Mouse (Mus musculus) kidney, adult 2 months (tissue): ENCODE measurements around the gene Ppp1r3d. TPM values are rescaled to one million over a fixed set of nuclear protein-coding genes. Genes with fewer than 3 reads are reported as not detected.

Experiments
- DNase-seq: peaks from one replicate; pipeline ENCODE4 v3.0.0; 2021
- H3K27ac ChIP-seq: fragments of 200-500 bp; 2 replicates; pipeline ENCODE4 v1.5.1; 2012; ENCODE audit warnings: low read depth, low read length, control low read depth, inconsistent platforms; ENCODE audit not compliant: insufficient read depth
- H3K27me3 ChIP-seq: fragments of 200-500 bp; replicated peaks from 2 replicates; pipeline ENCODE4 v1.6.1; 2012; ENCODE audit warnings: mild to moderate bottlenecking, moderate library complexity, low read length, inconsistent platforms; ENCODE audit not compliant: control insufficient read depth, insufficient read depth
- H3K36me3 ChIP-seq: fragments of 200-500 bp; 2 replicates; pipeline ENCODE4 v1.6.1; 2012; ENCODE audit warnings: mild to moderate bottlenecking, moderate library complexity, low read length, inconsistent platforms; ENCODE audit not compliant: control insufficient read depth, insufficient read depth
- H3K4me1 ChIP-seq: fragments of 200-500 bp; 2 replicates; pipeline ENCODE4 v1.6.1; 2011; ENCODE audit warnings: low read length; ENCODE audit not compliant: control insufficient read depth, insufficient read depth
- H3K4me3 ChIP-seq: fragments of 200-500 bp; 2 replicates; pipeline ENCODE4 v1.5.1; 2011; ENCODE audit warnings: mild to moderate bottlenecking, low read depth, low read length, control low read depth; ENCODE audit not compliant: insufficient read depth
- CTCF ChIP-seq: fragments of 200-500 bp; conservative IDR thresholded peaks from 2 replicates; pipeline ENCODE4 v1.5.1; 2011; ENCODE audit warnings: low read depth, mild to moderate bottlenecking, control low read depth, low read length, moderate library complexity, mixed read lengths; ENCODE audit not compliant: insufficient read depth, insufficient read length
- POLR2A ChIP-seq: fragments of 200-500 bp; IDR thresholded peaks from one replicate; pipeline ENCODE4 v1.6.1; 2011; ENCODE audit warnings: low read depth, low read length, control low read depth
- WGBS: fragments of 180-500 bp; shearing (Covaris S2); methylation state at CpG from one replicate; pipeline ENCODE4 v1.1.7; 2018; 5-methylcytosine and 5-hydroxymethylcytosine counted together
- polyA plus RNA-seq: library from polyadenylated mRNA; depleted of rRNA; stranded (reverse); fragments of >200 nt; gene quantifications from 2 replicates; pipeline ENCODE4 v1.2.3, GENCODE M21; 2012

Gene Ppp1r3d
- polyA plus RNA-seq, 1 experiment, result 1.5 TPM

- Histone ChIP-seq H3K27me3 (no peaks in the 10 kb centered on the region), H3K4me1 (no peaks in the 10 kb centered on the region), H3K4me3 (no peak overlapping the region), H3K36me3 (no peaks in the 10 kb centered on the region), H3K27ac (no peak overlapping the region)
- 54% methylated on average over 4 of the region's 4 CpGs for WGBS
- TF ChIP-seq CTCF, result no peak
- no peak for TF ChIP-seq POLR2A
- DNase-seq, result no peak
These were observed 35.1 kb upstream of the Ppp1r3d start for GRCm38 (mm10) chr2:178449386-178449785.

- H3K36me3 ChIP-seq, result no peaks in the 10 kb centered on the region
- DNase-seq, result no peak
- no peak overlapping the region for H3K27ac ChIP-seq
- TF ChIP-seq CTCF (no peak), POLR2A (no peak)
- H3K4me3 ChIP-seq, result no peak overlapping the region
- WGBS, result 74% methylated on average over 9 of the region's 9 CpGs
- no peaks in the 10 kb centered on the region for H3K27me3 ChIP-seq
- H3K4me1 ChIP-seq, result no peaks in the 10 kb centered on the region
These were observed 23.0 kb upstream of the Ppp1r3d start for GRCm38 (mm10) chr2:178437311-178437710.

- Histone ChIP-seq H3K36me3 (no peaks in the 10 kb centered on the region), H3K4me1 (no peaks in the 10 kb centered on the region), H3K27ac (no peak overlapping the region), H3K4me3 (no peak overlapping the region), H3K27me3 (no peaks in the 10 kb centered on the region)
- no peak for DNase-seq
- 88% methylated on average over 2 of the region's 2 CpGs for WGBS
- TF ChIP-seq POLR2A (no peak), CTCF (no peak)
These were observed 19.6 kb upstream of the Ppp1r3d start for GRCm38 (mm10) chr2:178433903-178434302.

- Histone ChIP-seq H3K27me3 (no peaks in the 10 kb centered on the region), H3K4me1 (no peaks in the 10 kb centered on the region), H3K36me3 (no peaks in the 10 kb centered on the region), H3K27ac (no peak overlapping the region), H3K4me3 (no peak overlapping the region)
- no peak for DNase-seq
- no peak for TF ChIP-seq CTCF
- TF ChIP-seq POLR2A, result no peak
- 67% methylated on average over 2 of the region's 2 CpGs for WGBS
These were observed 19.2 kb upstream of the Ppp1r3d start for GRCm38 (mm10) chr2:178433495-178433894.

- 96% methylated on average over 4 of the region's 4 CpGs for WGBS
- Histone ChIP-seq H3K27me3 (no peaks in the 10 kb centered on the region), H3K4me3 (no peak within 1 kb of the TSS)
These were observed 16.0 kb upstream of the Ppp1r3d start, which contains the start of gene Cdh26 for GRCm38 (mm10) chr2:178430231-178430630. Cdh26 (plus strand) TSS chr2:178430531.

GRCm38 (mm10) chr2:178429426-178429825, 15.2 kb upstream of the Ppp1r3d start:
- Histone ChIP-seq H3K36me3 (no peaks in the 10 kb centered on the region), H3K27ac (no peak overlapping the region), H3K4me1 (no peaks in the 10 kb centered on the region), H3K27me3 (no peaks in the 10 kb centered on the region), H3K4me3 (no peak overlapping the region)
- peak; percentile 9 for DNase-seq
- no peak for TF ChIP-seq POLR2A
- TF ChIP-seq CTCF, result no peak
- 48% methylated on average over 6 of the region's 6 CpGs for WGBS

More at GRCm38 (mm10) chr2:178430231-178430630, 16.0 kb upstream of the Ppp1r3d start, which contains the start of gene Cdh26:
- no peaks in the 10 kb centered on the region for H3K36me3 ChIP-seq
- TF ChIP-seq CTCF (no peak), POLR2A (no peak)
- H3K4me1 ChIP-seq, result no peaks in the 10 kb centered on the region
- no peak within 1 kb of the TSS for H3K27ac ChIP-seq
- DNase-seq, result no peak

GRCm38 (mm10) chr2:178428676-178429075, 14.4 kb upstream of the Ppp1r3d start:
- Histone ChIP-seq H3K4me1 (no peaks in the 10 kb centered on the region), H3K27me3 (no peaks in the 10 kb centered on the region), H3K36me3 (no peaks in the 10 kb centered on the region), H3K27ac (no peak overlapping the region), H3K4me3 (no peak overlapping the region)
- no peak for DNase-seq
- WGBS, result 87% methylated on average over 4 of the region's 4 CpGs
- TF ChIP-seq POLR2A, result no peak
- no peak for TF ChIP-seq CTCF
